Mouse (Mus musculus): ENCODE measurements around the gene Cacna1h. TPM values are rescaled to one million over a fixed set of nuclear protein-coding genes. Genes with fewer than 3 reads are reported as not detected.

The Cacna1h gene
- total RNA-seq, 2 experiments from 2014 or later: 14.5 to 19.1 TPM

Other genes with a start within 250 kb of the Cacna1h start
- gene BC003965, start 249.2 kb downstream of the Cacna1h start, total RNA-seq (2021): 10 to 100 TPM; 14.4 to 17.5 TPM
- 10 to 100 TPM in 1 of 2 experiments, 1 to 10 TPM in 1; 8.5 to 10.4 TPM for gene Unkl, start 245.4 kb downstream of the Cacna1h start, total RNA-seq (2021)
- 10 to 100 TPM; 11.2 to 14.9 TPM for gene Gnptg, start 193.7 kb downstream of the Cacna1h start, total RNA-seq (2021)
- gene Tsr3, start 193.6 kb downstream of the Cacna1h start, total RNA-seq (2021): 10 to 100 TPM; 12.7 to 14.0 TPM
- under 1 TPM; 0.14 to 0.31 TPM for gene Baiap3, start 177.4 kb downstream of the Cacna1h start, total RNA-seq (2021)
- 100 to 1,000 TPM; 219 to 221 TPM for gene Ube2i, start 159.2 kb downstream of the Cacna1h start, total RNA-seq (2021)
- 1 to 10 TPM; 1.9 to 2.4 TPM for gene Prss34, start 135.4 kb downstream of the Cacna1h start, total RNA-seq (2021)
- not detected for gene Prss28, start 125.1 kb downstream of the Cacna1h start, total RNA-seq (2021)
- gene Prss29, start 115.1 kb downstream of the Cacna1h start, total RNA-seq (2021): not detected
- 1 to 10 TPM; 3.9 to 6.7 TPM for gene Tpsab1, start 88.2 kb downstream of the Cacna1h start, total RNA-seq (2021)
- 10 to 100 TPM; 11.1 to 15.7 TPM for gene Tpsb2, start 67.5 kb downstream of the Cacna1h start, total RNA-seq (2021)
- under 1 TPM in 1 of 2 experiments, not detected in 1; 0.24 TPM for gene Tpsg1, start 64.5 kb downstream of the Cacna1h start, total RNA-seq (2021)
- under 1 TPM in 1 of 2 experiments, not detected in 1; 0.26 TPM for gene Tekt4, start 20.8 kb upstream of the Cacna1h start, total RNA-seq (2021)
- gene Sstr5, start 63.5 kb upstream of the Cacna1h start, total RNA-seq (2021): not detected
- gene Sox8, start 136.9 kb upstream of the Cacna1h start, total RNA-seq (2021): under 1 TPM; 0.45 to 0.48 TPM
- gene Lmf1, start 145.3 kb upstream of the Cacna1h start, total RNA-seq (2021): 10 to 100 TPM; 26.2 to 27.6 TPM

Data from heart, postnatal 4 days (tissue).